Mouse (Mus musculus): ENCODE data around the gene Gm20388. TPM values are rescaled to one million over a fixed set of nuclear protein-coding genes. Genes with fewer than 3 reads are reported as not detected.

The Gm20388 gene
- total RNA-seq, 1 experiment from 2014 or later = 17.4 TPM

GRCm38 (mm10) chr8:123518667-123519066, 3608.0 kb downstream of the Gm20388 start, which contains the start of gene Gas8:
Gene Gas8 (plus strand): TSS chr8:123518834.

GRCm38 (mm10) chr8:123653308-123653993, 3742.8 kb downstream of the Gm20388 start, which contains the start of gene Rhou:
Gene Rhou (plus strand): TSS chr8:123653929.

GRCm38 (mm10) chr8:123805718-123806373, 3895.2 kb downstream of the Gm20388 start, which contains the start of gene Rab4a:
Gene Rab4a (plus strand): TSS chr8:123805985.

GRCm38 (mm10) chr8:123859648-123860259, 3949.1 kb downstream of the Gm20388 start, which contains the start of gene Ccsap:
Gene Ccsap (minus strand): TSS chr8:123860209.

GRCm38 (mm10) chr8:123894502-123895097, 3984.0 kb downstream of the Gm20388 start, which contains the start of gene Acta1:
Gene Acta1 (minus strand): TSS chr8:123894751.

GRCm38 (mm10) chr8:123948942-123949685, 4038.5 kb downstream of the Gm20388 start, which contains the start of gene Nup133:
Gene Nup133 (minus strand): TSS chr8:123949265.

GRCm38 (mm10) chr8:123982826-123983400, 4072.3 kb downstream of the Gm20388 start, which contains the start of gene Abcb10:
Gene Abcb10 (minus strand): TSS chr8:123983122.

GRCm38 (mm10) chr8:124021237-124022227, 4110.9 kb downstream of the Gm20388 start, which contains the start of the genes Taf5l and Urb2:
Gene Taf5l (minus strand): TSS chr8:124021397.
Gene Urb2 (plus strand): TSS chr8:124021508.

GRCm38 (mm10) chr8:124231176-124231484, 4320.5 kb downstream of the Gm20388 start, which contains the start of gene Galnt2:
Gene Galnt2 (plus strand): TSS chr8:124231391.

Other genes with a start within 250 kb of the Gm20388 start
- gene Wfdc1, start 244.5 kb upstream of the Gm20388 start, total RNA-seq (2023) = not detected in 2 replicates
- 0.27 and 0.28 TPM in 2 replicates for gene Atp2c2, start 210.8 kb upstream of the Gm20388 start, total RNA-seq (2023)
- 7.8 and 8.8 TPM in 2 replicates for gene Tldc1, start 132.4 kb upstream of the Gm20388 start, total RNA-seq (2023)
- gene Cotl1, start 70.3 kb upstream of the Gm20388 start, total RNA-seq (2023) = 958 and 1,043 TPM in 2 replicates
- gene Klhl36, start 48.6 kb upstream of the Gm20388 start, total RNA-seq (2023) = 15.3 and 21.9 TPM in 2 replicates
- 13.7 and 16.1 TPM in 2 replicates for gene Usp10, start 481 bp upstream of the Gm20388 start, total RNA-seq (2023)
- gene Crispld2, start 81.6 kb downstream of the Gm20388 start, total RNA-seq (2023) = 103 and 118 TPM in 2 replicates
- 50.3 and 71.0 TPM in 2 replicates for gene Zdhhc7, start 190.6 kb downstream of the Gm20388 start, total RNA-seq (2023)
- gene 6430548M08Rik, start 203.3 kb downstream of the Gm20388 start, total RNA-seq (2023) = 219 and 258 TPM in 2 replicates